Mouse (Mus musculus) spleen, adult 2 months (tissue): Measurements from ENCODE around the gene Farsb. TPM values are rescaled to one million over a fixed set of nuclear protein-coding genes. Genes with fewer than 3 reads are reported as not detected.

Source experiments
- DNase-seq, 2 experiments: peaks; one replicate each; pipeline versions ENCODE4 v3.0.0 to v3.0.0-alpha.2; 2012 to 2021; ENCODE audit warnings: low spot score in 2 of 2, low read depth in 1 of 2
- H3K27ac ChIP-seq: fragments of 200-500 bp; 2 replicates; pipeline ENCODE4 v1.5.1; 2012; ENCODE audit warnings: low read length, inconsistent platforms; ENCODE audit not compliant: insufficient read depth
- H3K27me3 ChIP-seq: fragments of 200-500 bp; 2 replicates; pipeline ENCODE4 v1.6.1; 2012; ENCODE audit warnings: mild to moderate bottlenecking, moderate library complexity, low read length, inconsistent platforms; ENCODE audit not compliant: control insufficient read depth, insufficient read depth
- H3K36me3 ChIP-seq: fragments of 200-500 bp; 2 replicates; pipeline ENCODE4 v1.6.1; 2012; ENCODE audit warnings: mild to moderate bottlenecking, low read length, inconsistent platforms; ENCODE audit not compliant: control insufficient read depth, insufficient read depth
- H3K4me1 ChIP-seq: fragments of 200-500 bp; 2 replicates; pipeline ENCODE4 v1.6.1; 2011; ENCODE audit warnings: inconsistent platforms; ENCODE audit not compliant: control insufficient read depth, insufficient read depth, insufficient read length
- H3K4me3 ChIP-seq: fragments of 200-500 bp; 2 replicates; pipeline ENCODE4 v1.5.1; 2011; ENCODE audit warnings: mild to moderate bottlenecking, inconsistent platforms; ENCODE audit not compliant: insufficient read depth, insufficient read length; ENCODE audit errors: extremely low read depth
- CTCF ChIP-seq: fragments of 200-500 bp; IDR thresholded peaks from 2 replicates; pipeline ENCODE4 v1.5.1; 2011; ENCODE audit warnings: mild to moderate bottlenecking, inconsistent platforms; ENCODE audit not compliant: insufficient read depth, insufficient read length, insufficient replicate concordance; ENCODE audit errors: extremely low read depth
- POLR2A ChIP-seq: fragments of 200-500 bp; IDR thresholded peaks from 2 replicates; pipeline ENCODE4 v1.6.1; 2011; ENCODE audit warnings: low read depth, low read length, inconsistent platforms
- WGBS: fragments of 180-500 bp; shearing (Covaris S2); methylation state at CpG from one replicate; pipeline ENCODE4 v1.1.7; 2018; 5-methylcytosine and 5-hydroxymethylcytosine counted together
- polyA plus RNA-seq: library from polyadenylated mRNA; depleted of rRNA; stranded (reverse); fragments of >200 nt; gene quantifications from 2 replicates; pipeline ENCODE4 v1.2.3, GENCODE M21; 2012

Farsb gene
- polyA plus RNA-seq, 1 experiment = 8.7 TPM

DNA sequence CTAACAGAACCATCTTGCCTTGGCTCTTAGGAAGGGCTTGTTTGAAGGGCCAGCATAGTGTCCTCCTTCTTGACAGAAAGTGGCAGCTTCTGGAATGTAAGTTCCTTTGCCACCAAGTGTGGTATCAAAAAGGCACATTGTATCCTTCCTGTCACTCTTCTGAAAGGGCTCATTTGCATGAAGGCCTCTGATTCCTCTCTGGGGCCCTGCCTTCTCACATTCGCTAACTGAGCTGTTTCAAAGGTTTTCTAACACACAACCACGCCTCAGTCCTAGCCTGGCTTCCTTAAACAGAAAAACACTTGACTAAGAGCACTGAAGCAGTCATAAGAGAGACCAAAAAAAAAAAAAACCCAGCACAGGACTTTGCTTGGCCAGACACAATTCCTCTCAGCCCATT, 66.1 kb downstream of the Farsb start:
- TF ChIP-seq POLR2A (no peak; the same call in 1 of the 2 replicates), CTCF (no peak)
- peak overlapping the region; percentile 83 for H3K27ac ChIP-seq
- peak; percentile 47 to 57 for DNase-seq
- WGBS = 17% methylated on average over 2 of the region's 2 CpGs
- H3K4me3 ChIP-seq = peak overlapping the region; percentile 31; the same call in 1 of the 2 replicates
- peaks cover 8% of the 10 kb centered on the region; the same call in 1 of the 2 replicates for H3K36me3 ChIP-seq
- H3K4me1 ChIP-seq = peaks cover 25% of the 10 kb centered on the region; the same call in 1 of the 2 replicates
- H3K27me3 ChIP-seq = no peaks in the 10 kb centered on the region

DNA sequence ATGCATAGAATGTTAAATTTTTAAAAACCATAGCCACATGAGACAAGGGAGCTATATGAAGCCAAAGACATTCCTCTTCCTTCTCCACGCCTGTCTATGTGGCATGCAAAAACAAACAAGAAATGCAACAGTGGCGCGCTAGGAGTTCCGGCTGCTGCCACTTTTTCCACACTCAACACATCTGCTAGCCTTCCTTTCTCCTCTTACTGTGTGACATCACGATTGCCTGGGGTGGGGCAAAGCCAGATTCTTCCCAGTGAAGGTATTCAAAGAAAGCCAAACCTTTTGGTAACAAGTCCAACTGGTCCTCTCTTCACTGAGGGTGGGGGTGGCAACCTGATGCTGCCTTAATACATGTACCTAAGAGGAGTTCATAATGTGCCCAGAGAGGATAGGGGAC, 66.9 kb downstream of the Farsb start:
- peaks cover 23% of the 10 kb centered on the region; the same call in 1 of the 2 replicates for H3K4me1 ChIP-seq
- 92% methylated on average over 5 of the region's 5 CpGs for WGBS

GRCm38 (mm10) chr1:78420271-78420670, 68.4 kb downstream of the Farsb start:
- Histone ChIP-seq H3K4me3 (no peak overlapping the region), H3K36me3 (peaks cover 8% of the 10 kb centered on the region; the same call in 1 of the 2 replicates), H3K4me1 (peaks cover 16% of the 10 kb centered on the region; the same call in 1 of the 2 replicates), H3K27ac (no peak overlapping the region), H3K27me3 (no peaks in the 10 kb centered on the region)
- TF ChIP-seq POLR2A = no peak
- TF ChIP-seq CTCF = no peak
- no peak for DNase-seq
- 92% methylated on average over 6 of the region's 6 CpGs for WGBS

More for the DNA sequence above, 66.9 kb downstream of the Farsb start:
- peak overlapping the region; percentile 83 for H3K27ac ChIP-seq
- H3K4me3 ChIP-seq = no peak overlapping the region
- H3K27me3 ChIP-seq = no peaks in the 10 kb centered on the region
- no peak for DNase-seq
- TF ChIP-seq POLR2A = no peak
- TF ChIP-seq CTCF = no peak
- peaks cover 8% of the 10 kb centered on the region; the same call in 1 of the 2 replicates for H3K36me3 ChIP-seq

- H3K36me3 ChIP-seq = peaks cover 8% of the 10 kb centered on the region; the same call in 1 of the 2 replicates
Measured at GRCm38 (mm10) chr1:78419593-78419992, 69.1 kb downstream of the Farsb start.

DNA sequence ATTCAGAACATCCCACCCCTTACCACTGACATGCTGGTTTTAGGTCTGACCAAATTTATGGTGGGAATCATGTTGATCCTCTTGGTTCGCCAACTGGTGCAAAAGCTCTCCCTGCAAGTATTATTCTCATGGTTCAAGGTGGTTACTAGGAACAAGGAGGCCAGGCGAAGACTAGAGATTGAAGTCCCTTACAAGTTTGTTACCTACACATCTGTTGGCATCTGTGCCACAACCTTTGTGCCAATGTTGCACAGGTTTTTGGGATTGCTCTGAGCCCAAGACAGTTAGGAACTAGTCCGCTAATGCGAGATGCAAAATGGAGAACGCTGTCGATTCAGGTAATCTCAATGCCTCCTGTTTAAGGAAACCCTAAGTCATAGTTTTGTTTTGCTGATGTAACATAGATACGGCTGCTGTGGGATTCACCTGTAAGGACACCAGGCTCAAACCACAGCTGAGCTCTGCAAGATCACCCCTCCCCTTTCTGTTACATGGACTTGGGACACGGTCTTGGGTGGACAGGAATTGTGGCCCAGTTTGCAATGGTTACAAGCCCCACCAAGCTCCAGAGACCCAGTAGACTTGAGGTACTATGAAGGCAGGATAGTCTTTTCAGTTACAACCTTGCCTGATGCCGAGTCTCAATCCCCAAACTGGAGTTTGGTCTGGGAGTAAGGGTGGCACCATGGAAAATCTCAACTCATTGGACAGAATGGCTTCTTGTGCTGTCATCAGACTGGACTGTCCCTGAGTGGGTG, 71.4 kb downstream of the Farsb start:
- WGBS = 96% methylated on average over 9 of the region's 9 CpGs
- H3K27ac ChIP-seq = no peak overlapping the region
- DNase-seq = no peak
- H3K4me1 ChIP-seq = peaks cover 5% of the 10 kb centered on the region; the same call in 1 of the 2 replicates
- no peaks in the 10 kb centered on the region for H3K27me3 ChIP-seq
- no peak overlapping the region for H3K4me3 ChIP-seq
- TF ChIP-seq CTCF (no peak), POLR2A (no peak)
- H3K36me3 ChIP-seq = peaks cover 8% of the 10 kb centered on the region; the same call in 1 of the 2 replicates

More at GRCm38 (mm10) chr1:78419593-78419992, 69.1 kb downstream of the Farsb start:
- 70% methylated on average over 4 of the region's 4 CpGs for WGBS
- H3K27me3 ChIP-seq = no peaks in the 10 kb centered on the region
- DNase-seq = peak in 1 of 2 experiments; percentile 61
- no peak overlapping the region for H3K27ac ChIP-seq
- H3K4me1 ChIP-seq = peaks cover 16% of the 10 kb centered on the region; the same call in 1 of the 2 replicates
- TF ChIP-seq CTCF (peak; percentile 61; the same call in 1 of the 2 replicates), POLR2A (no peak)
- H3K4me3 ChIP-seq = no peak overlapping the region

DNA sequence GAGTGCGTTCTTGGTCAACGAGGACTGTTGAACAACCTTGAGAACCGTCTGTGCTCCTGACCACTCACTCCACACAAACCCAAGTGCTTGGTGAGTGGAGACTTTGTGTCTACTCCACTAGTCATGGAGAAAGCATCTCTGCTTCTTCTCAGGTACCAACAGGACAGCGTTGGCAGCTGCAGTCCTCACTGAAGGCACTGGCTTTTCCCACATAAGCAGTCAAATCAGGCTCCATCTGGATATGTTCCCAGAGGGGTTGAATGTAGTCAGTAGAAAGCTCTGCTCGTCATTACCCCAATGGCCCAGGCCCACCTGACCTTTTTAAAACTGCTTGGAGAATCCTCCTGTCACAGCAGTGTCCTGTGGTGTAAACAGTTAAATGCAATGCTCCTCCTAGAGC, 74.3 kb downstream of the Farsb start:
- 94% methylated on average over 5 of the region's 5 CpGs for WGBS
- H3K27ac ChIP-seq = no peak overlapping the region
- no peak overlapping the region for H3K4me3 ChIP-seq
- no peaks in the 10 kb centered on the region for H3K4me1 ChIP-seq
- no peaks in the 10 kb centered on the region for H3K27me3 ChIP-seq
- DNase-seq = no peak
- peaks cover 4% of the 10 kb centered on the region; the same call in 1 of the 2 replicates for H3K36me3 ChIP-seq
- TF ChIP-seq POLR2A (no peak), CTCF (no peak)
